Mouse (Mus musculus): ENCODE data around the gene Ifna12.
"Not testable (repeated sequence)": the region's sequence is repeated elsewhere in the genome, so short reads cannot be mapped to it uniquely, and the experiment has no call there.

Ifna12 gene

DNA sequence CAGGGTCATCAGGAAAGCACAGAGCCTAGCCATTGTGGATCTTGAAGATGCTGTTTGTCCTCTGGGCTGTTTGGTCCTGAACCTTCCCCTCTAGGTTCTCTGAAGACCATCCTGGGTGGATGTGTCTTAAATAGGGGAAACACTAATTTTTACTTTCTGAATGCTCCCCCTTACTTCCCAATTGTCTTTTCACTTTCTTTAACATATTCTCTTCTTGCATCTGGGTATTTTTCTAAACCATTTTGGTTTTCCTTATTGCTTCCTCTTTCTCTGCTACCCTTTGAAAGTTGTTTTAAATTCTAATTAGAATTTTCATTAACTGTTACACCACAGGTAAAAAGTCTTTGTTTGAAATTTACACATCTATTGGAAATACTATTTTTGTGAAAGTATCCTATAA lies at the start of gene Ifna12:
Gene Ifna12, minus strand, starts transcription at position 101 of the 400 bp plus-strand sequence.
- DNase-seq (ENCODE audit: low read depth) = no peak

DNA sequence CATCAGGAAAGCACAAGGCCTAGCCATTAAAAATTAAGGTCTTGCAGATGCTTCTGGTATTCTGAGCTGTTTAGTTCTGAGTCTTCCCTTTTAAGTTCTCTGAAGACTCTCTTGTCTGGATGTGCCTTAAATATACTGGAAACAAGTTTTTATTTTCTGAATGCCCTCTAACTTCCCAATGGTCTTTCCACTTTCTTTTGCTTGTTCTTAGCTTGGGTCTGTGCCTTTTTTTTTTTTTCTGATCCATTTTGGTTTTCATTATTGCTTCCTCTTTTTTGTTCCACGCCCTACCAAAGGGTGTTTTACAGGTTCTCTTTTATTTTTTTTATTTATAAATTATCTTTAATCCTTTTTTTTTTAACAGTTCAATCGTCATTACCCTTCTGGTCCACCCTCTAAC lies 41.2 kb upstream of the Ifna12 start, which contains the start of gene Ifna13:
Gene Ifna13, minus strand, starts transcription at position 101 of the 400 bp plus-strand sequence.
- no peak for DNase-seq (ENCODE audit: low read depth)

DNA sequence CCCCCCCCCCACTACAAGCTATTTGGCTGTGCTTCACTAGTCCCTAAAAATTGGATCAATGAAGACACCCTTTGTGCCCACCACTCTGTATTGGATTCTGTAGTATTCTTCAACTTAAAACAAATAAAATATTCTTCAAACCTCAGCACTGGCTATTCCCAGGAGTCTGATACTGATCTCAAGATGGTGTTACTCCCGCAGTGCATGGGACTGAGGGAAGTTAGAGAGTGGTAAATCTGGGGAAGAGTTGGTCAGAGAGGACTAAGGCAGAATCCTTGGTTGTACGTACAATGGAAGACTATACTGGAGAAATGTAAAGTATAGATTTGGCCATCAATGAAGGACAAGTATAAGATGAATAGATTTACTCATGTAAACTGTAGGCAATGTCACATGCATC lies 39.4 kb upstream of the Ifna12 start:
- no peak for DNase-seq (ENCODE audit: low read depth)

DNA sequence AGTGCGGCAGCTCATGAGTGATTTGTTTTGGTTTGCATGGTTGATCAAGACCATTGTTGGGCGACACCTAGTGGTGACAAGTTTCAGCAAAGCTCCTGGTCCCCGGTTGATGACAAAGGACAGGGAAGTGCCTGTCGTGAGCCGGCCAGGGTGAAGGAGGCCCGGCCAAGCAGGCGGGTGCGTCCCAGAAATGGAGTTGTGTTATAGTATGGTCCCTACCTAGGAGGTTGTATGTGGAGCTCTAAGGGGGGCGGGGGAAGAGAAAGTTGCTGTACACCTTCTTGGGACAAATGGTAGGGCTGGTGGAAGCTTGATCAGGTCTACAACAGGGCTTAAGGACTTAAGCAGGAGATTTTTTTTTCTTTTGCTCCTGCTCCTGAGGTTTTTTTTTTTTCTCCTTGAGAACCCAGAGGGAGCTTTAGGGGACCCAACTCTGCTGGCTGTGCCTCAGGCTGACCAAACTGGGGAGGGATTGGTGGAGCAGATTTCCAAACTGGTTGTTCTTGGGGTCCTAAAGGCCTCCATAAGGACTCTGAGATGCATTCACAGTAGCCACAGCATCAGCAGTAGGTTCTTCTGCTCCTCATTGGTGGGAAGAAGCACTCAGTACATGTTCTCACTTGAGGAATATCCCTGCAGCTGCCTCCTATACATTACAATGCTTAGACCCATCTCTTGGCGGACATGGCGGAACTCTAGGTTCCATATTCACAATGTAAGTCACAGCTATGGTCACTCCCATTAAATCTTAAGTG lies 38.1 kb upstream of the Ifna12 start:
- peak; percentile 95 for DNase-seq (ENCODE audit: low read depth)

DNA sequence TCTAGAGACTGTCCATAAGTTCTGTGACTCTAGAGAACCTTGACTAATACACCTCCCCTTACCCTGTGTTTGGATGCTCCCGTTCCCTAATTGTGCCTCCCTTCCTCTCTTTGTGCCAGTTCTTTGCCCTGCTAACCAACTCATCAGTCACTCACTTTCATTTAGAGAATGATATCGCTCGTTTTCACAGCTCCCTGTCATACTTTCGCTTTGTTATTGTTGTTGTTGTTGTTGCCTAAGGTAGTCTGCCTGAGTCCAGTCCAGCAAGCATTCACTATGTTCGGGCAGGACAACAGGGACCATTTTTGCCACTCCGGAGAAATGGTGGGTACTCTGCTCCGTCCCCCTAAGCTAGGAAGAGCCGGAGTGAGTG lies 37.5 kb upstream of the Ifna12 start:
- no peak for DNase-seq (ENCODE audit: low read depth)

DNA sequence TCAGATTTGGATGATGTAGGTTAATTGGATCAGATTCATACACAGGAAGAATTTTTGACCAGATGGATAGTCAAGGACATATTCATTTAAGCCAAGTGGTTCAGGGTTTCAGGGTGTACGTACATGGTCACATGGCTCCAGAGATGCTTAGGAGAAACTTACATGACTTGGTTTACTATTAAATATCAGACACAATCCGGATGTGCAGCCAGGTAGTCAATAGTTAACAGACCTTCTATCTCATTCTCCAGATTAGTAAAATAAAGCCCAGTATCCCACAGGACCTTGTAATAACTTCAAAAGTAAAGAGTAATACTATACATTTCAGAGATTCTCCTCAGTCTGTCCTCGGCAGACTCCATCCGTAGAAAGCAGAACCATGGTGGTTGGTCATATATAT lies 31.1 kb upstream of the Ifna12 start, which contains the start of gene C87499:
Gene C87499, minus strand, starts transcription at position 101 of the 400 bp plus-strand sequence.
- DNase-seq (ENCODE audit: low read depth) = no peak

DNA sequence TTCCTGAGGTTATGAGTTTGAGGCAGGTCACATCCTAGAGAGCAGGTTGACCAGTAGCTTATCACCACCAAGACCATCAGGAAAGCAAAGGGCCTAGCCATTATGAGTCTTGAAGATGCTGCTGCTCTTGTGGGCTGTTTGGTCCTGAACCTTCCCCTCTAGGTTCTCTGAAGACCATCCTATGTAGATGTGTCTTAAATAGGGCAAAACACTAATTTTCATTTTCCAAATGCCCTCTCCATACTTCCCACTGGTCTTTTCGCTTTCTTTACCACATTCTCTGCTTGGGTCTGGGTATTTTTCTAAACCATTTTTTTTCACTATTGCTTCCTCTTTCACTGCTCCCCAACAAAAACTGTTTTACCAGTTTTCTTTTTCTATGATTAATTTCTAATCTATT lies 10.9 kb downstream of the Ifna12 start, which contains the start of gene Ifna9:
Gene Ifna9, minus strand, starts transcription at position 101 of the 400 bp plus-strand sequence.
- DNase-seq (ENCODE audit: low read depth) = no peak

DNA sequence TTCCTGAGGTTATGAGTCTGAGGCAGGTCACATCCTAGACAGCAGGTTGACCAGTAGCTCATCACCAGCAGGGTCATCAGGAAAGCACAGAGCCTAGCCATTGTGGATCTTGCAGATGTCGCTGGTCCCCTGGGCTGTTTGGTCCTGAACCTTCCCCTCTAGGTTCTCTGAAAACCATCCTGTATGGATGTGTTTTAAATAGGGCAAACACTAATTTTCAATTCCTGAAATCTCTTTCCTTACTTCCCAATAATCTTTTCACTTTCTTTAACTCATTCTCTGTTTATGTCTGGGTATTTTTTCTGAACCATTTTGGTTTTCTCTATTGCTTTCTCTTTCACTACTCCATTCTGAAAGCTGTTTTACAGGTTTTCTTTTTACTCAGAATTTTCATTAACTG lies 31.5 kb downstream of the Ifna12 start, which contains the start of gene Ifna14:
Gene Ifna14, minus strand, starts transcription at position 101 of the 400 bp plus-strand sequence.
- DNase-seq (ENCODE audit: low read depth) = no peak

DNA sequence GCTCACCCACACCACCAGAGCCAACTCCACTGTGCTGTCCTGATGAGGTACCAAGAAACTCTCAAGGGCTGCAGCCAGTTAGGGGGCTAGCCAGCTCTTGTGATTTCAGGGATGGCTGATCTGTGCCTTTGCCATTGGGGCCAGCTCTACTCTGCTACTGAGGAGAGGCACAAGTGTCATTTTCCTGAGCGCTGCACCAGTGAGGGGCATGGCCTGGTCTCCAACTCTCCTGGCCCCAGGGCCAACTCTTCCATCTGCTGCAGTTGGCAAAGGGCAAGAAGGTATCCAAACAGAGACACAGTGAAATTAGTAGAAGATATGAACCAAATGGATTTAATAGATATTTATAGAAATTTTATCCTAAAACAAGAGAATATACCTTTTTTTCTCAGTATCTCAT lies 41.4 kb downstream of the Ifna12 start:
- DNase-seq (ENCODE audit: low read depth) = no peak

DNA sequence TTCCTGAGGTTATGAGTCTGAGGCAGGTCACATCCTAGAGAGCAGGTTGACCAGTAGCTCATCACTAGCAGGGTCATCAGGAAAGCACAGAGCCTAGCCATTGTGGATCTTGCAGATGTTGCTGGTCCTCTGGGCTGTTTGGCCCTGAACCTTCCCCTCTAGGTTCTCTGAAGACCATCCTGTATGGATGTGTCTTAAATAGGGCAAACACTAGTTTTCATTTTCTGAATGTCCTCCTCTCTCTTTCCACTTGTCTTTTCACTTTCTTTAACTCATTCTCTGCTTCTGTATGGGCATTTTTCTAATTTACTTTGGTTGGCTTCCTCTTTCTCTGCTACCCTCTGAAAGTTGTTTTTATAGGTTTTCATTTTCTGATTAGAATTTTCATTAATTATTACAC lies 45.0 kb downstream of the Ifna12 start, which contains the start of gene Ifna15:
Gene Ifna15, minus strand, starts transcription at position 101 of the 400 bp plus-strand sequence.
- not testable (repeated sequence) for DNase-seq (ENCODE audit: low read depth)
